Mouse (Mus musculus): ENCODE data around the gene Pld5.

DNA sequence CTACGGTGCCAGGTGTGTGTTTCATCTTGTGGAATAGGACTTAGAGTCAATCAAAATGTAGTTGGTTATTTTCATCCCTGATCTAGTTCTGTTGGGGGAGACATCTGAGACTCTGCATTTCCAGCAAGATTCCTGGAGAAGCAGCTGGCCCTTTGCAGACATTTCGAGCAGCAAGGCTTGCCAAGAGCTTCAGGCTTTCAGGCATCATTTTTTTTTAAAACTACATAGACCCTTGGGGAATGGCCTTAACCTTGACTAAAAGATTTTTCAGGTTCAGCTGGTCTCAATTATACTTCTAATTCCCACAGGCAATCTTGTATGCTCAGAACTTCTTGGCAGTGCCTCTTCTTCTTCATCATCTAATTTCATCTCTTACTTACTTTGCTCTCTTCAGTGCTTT is 35.9 kb downstream of the Pld5 start:
- TF ChIP-seq CTCF (IDR thresholded peaks at IDR 0.05; ENCODE audit: low read depth) (no peak), EP300 (optimal IDR thresholded peaks at IDR 0.05) (no peak)

Data from stomach, postnatal 0 days (tissue).